Mouse (Mus musculus) E14TG2a.4 (cell line): ENCODE data around the gene Gm48552.

Experiments used
- CTCF ChIP-seq: conservative IDR thresholded peaks from 2 replicates; pipeline ENCODE4 v1.5.1; 2014; ENCODE audit warnings: low read length
- POU5F1 ChIP-seq: IDR thresholded peaks from 2 replicates; pipeline ENCODE4 v1.6.1; 2014; ENCODE audit warnings: low read length, borderline replicate concordance

GRCm38 (mm10) chr10:81399296-81399695, 10.5 kb downstream of the Gm48552 start:
- TF ChIP-seq CTCF (no peak), POU5F1 (no peak)
